Mouse (Mus musculus) liver, embryonic 14.5 days (tissue): ENCODE results near the gene Tchh.

Experiments used
- CTCF ChIP-seq: IDR thresholded peaks from 2 replicates; pipeline ENCODE4 v1.5.1; 2016; ENCODE audit warnings: antibody characterized with exemption, low read depth, control low read depth
- EP300 ChIP-seq: IDR thresholded peaks from 2 replicates; pipeline ENCODE4 v1.6.1; 2016; ENCODE audit warnings: antibody characterized with exemption, low read depth

DNA sequence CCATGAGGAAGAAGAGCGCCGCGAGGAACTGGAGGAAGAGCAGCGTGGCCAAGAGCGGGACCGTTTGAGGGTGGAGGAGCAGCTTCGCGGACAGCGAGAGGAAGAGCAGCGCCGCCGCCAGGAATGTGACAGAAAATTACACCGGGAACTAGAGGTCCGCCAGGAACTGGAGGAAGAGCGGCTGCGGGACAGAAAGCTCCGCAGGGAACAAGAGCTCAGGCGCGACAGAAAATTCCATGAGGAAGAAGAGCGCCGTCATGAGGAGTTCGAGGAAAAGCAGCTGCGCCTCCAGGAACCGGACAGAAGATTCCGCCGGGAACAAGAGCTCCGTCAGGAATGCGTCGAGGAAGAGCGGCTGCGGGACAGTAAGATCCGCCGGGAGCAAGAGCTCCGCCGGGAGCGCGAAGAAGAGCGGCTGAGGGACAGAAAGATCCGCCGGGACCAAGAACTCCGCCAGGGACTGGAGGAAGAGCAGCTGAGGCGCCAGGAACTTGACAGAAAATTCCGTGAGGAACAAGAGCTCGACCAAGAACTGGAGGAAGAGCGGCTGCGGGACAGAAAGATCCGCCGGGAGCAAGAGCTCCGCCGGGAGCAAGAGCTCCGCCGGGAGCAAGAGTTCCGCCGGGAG lies 4.1 kb downstream of the Tchh start:
- no peak for TF ChIP-seq CTCF
- no peak for TF ChIP-seq EP300
